Mouse (Mus musculus): ENCODE results near the gene Ccdc6.

DNA sequence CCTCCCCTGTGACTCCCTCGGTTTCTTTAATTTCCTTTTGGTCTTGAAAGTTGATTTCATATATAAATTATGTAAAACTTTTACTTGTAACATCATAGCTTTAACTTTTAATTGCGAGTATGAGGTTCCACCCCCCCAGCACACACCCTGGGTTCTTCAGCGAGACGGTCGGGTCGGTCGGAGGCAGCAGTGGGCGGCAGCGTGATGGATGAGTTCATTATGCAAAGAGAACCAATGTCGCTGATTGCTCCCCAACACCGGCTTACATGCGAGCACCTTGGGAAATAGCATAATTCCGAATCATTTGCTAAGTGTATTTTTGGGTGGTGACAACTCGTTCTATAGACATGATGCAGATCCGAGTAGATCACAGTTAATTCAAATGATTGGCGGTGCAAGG is 56.9 kb downstream of the Ccdc6 start:
- no peak for TF ChIP-seq POLR2A (IDR thresholded peaks at IDR 0.05; ENCODE audit: low read depth, low read length)
- no peak for TF ChIP-seq CTCF (IDR thresholded peaks at IDR 0.05; ENCODE audit: borderline replicate concordance, insufficient read depth, low read length)
